Mouse (Mus musculus): ENCODE results near the gene Nudt9. TPM values are rescaled to one million over a fixed set of nuclear protein-coding genes. Genes with fewer than 3 reads are reported as not detected.
"Not testable (repeated sequence)": the region's sequence is repeated elsewhere in the genome, so short reads cannot be mapped to it uniquely, and the experiment has no call there.

The Nudt9 gene
- total RNA-seq (2014; fragmentation: Nextera tagmentation) (117 and 120 TPM in 2 replicates), total RNA-seq (2017) (159 and 167 TPM in 2 replicates)

GRCm38 (mm10) chr5:104046256-104047199, at the start of gene Nudt9:
Nudt9 (plus strand) TSS chr5:104046306.
- peak; percentile 92 for ATAC-seq (replicated peaks; ENCODE audit: low FRiP score, low TSS enrichment, poor library complexity, severe bottlenecking)

DNA sequence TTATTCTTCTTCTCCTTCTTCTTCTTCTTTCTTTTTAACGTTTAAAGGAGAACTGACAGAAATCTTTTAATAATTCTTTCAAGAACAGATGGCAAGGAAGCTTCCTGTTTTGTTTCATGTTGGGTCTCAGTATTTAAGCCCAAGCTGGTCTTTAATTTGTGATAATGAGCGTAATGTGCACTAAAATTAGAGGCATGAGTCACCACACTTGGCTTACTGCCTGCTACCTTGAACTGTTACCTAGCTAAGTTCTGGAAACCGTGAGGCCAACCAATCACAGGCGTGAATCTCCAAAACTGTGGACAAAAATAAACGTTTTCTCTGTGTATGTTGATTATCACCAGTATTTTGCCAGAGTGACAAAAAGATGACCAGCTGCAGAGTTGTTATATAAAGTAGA, 47.4 kb upstream of the Nudt9 start:
- peak; percentile 46 for ATAC-seq (replicated peaks; ENCODE audit: low FRiP score, low TSS enrichment, poor library complexity, severe bottlenecking)

DNA sequence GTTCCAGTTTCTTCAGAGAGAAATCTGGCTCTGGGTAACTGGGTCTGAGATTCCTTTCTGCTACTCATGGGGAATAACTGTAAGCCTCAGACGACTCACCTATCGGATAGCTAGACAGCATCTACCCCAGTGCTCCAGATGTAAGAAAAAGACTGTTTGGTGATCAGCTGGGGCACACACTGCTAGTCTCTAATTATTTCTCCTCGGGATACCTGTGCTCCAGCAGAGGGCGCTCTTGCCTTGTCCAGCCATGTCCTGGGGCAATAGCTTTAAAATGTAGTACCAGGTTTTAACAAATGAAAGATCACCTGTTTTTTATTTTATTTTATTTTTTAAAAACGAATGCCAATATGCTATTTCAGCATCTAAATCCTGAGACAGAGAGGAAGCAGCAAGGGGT, 46.4 kb upstream of the Nudt9 start:
- peak; percentile 86 for ATAC-seq (replicated peaks; ENCODE audit: low FRiP score, low TSS enrichment, poor library complexity, severe bottlenecking)

DNA sequence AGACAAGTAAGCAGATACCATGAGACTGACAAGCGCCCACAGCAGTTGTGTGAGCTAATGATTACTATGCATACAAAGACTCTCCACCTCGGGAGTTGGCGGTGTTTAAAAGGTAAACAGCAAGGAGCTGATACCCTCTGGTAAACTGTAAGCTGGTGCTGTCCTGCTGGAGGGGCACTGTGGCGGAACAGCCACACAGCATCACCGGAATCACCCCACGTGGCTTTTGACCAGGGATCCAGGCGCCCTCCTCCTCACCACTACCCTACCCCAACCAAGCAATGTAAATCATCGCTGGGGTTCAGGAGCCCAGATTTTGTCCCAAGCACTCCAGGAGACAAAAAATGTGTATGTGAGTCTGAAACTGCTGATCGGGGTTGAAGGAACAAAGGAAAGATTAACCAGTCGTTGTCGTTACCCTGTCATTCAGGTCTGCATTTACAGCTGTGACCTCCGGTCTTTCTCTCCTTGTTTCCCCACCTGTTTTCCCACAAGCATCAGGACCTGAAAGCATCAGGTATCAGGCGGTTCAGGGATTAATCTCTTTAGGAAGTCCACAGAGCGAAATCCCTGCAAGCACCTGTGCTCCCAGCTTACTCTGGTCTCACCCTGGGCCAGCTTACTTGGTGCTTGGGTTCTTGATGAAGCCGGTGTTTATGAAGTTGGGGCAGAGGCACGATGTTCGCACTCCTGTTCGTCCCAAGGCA, 43.4 kb upstream of the Nudt9 start:
- ATAC-seq (replicated peaks; ENCODE audit: low FRiP score, low TSS enrichment, poor library complexity, severe bottlenecking), result no peak

DNA sequence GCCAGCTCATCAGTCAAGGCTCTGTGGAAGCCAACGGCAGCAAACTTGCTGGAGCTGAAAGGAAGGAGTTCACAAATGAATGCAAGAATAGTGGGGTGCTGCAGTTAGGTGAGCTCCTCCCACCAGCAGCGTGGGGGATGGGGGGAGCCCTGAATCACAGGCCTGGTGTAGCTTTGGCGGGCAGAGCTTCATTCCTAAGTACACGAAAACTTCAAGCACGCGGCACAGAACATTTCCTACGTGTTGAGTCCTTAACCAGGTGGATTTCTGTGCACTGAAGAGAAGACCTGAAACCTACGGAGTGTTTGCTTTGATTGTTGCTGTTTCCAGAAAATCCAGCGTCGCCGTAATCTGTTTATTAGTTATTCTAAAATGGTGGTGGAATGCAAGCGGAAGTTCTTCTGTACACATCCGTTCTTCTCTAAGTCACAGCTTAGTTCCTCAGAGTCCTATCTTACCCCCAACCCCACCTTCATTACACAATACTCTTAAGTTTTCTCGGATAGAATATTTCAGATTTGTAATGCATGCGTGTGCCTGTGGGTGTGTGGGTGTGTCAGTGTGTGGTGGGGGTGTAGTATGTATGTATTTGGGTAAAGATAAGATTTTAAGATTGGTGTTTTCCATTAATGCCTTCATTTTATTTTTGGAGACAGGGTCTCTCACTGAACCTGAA, 42.7 kb upstream of the Nudt9 start:
- ATAC-seq (replicated peaks; ENCODE audit: low FRiP score, low TSS enrichment, poor library complexity, severe bottlenecking), result no peak

DNA sequence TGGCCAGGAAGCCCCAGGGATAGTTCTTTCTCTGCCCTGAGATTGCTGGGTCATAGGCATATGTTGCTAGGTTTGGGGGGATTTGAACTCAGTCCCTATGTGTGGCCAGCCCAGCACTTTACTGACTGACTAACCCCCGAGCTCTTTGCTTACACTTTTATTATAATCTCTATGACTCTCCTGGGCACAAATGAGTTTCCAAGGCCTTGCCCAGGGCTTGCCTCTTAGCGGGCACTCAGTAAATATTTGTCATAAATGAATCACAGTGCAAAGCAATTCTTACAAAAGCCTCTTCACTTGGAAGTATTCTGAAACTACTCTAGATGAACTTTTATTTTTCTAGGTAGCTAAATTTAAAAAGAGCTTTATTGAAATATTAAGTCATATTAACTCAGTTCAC, 42.2 kb upstream of the Nudt9 start:
- ATAC-seq (replicated peaks; ENCODE audit: low FRiP score, low TSS enrichment, poor library complexity, severe bottlenecking), result no peak

DNA sequence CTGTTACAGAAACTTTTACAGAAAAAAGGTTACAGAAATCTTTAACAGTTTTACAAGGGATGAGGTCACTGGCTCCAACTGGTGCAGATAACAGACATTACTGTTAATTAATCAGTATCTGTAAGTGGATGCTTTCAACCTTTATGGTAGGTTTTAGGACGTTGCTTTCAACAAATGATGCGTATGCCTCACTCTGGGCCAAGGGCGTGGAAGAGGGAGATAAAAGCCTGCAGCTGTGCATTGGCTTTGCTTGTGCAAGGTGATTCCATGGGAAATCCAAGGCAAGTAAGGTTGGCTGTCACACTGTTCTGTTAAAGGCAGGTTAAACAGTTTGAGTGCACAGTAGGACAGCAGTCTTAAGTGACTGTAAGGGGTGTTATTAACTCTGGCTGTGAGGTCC, 39.3 kb upstream of the Nudt9 start:
- ATAC-seq (replicated peaks; ENCODE audit: low FRiP score, low TSS enrichment, poor library complexity, severe bottlenecking), result peak; percentile 81

GRCm38 (mm10) chr5:104007801-104008200, 38.3 kb upstream of the Nudt9 start:
- ATAC-seq (replicated peaks; ENCODE audit: low FRiP score, low TSS enrichment, poor library complexity, severe bottlenecking), result no peak

DNA sequence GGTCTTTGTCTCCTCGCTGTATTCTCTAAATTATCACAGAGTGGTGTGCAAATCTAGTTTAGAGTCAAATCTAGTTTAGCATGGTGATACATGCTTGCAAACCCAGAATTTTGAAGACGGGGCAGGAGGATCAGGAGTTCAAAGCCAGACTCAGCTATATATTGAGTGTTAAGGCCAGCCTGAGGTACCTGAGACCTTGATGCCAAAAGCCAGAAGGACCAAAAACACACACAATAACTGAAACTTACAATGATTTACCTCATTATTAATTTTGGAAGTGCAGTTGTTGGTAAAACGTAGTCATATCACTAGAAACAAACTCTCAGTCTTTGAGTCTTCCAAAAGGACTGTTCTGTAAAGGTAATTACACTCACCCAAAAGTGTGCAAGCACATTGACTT, 36.7 kb upstream of the Nudt9 start:
- no peak for ATAC-seq (replicated peaks; ENCODE audit: low FRiP score, low TSS enrichment, poor library complexity, severe bottlenecking)

GRCm38 (mm10) chr5:104010261-104010660, 35.8 kb upstream of the Nudt9 start:
- no peak for ATAC-seq (replicated peaks; ENCODE audit: low FRiP score, low TSS enrichment, poor library complexity, severe bottlenecking)

- ATAC-seq (replicated peaks; ENCODE audit: low FRiP score, low TSS enrichment, poor library complexity, severe bottlenecking), result peak; percentile 43; the same call in 1 of the 2 replicates
Observed at GRCm38 (mm10) chr5:104011419-104011818, 34.7 kb upstream of the Nudt9 start.

DNA sequence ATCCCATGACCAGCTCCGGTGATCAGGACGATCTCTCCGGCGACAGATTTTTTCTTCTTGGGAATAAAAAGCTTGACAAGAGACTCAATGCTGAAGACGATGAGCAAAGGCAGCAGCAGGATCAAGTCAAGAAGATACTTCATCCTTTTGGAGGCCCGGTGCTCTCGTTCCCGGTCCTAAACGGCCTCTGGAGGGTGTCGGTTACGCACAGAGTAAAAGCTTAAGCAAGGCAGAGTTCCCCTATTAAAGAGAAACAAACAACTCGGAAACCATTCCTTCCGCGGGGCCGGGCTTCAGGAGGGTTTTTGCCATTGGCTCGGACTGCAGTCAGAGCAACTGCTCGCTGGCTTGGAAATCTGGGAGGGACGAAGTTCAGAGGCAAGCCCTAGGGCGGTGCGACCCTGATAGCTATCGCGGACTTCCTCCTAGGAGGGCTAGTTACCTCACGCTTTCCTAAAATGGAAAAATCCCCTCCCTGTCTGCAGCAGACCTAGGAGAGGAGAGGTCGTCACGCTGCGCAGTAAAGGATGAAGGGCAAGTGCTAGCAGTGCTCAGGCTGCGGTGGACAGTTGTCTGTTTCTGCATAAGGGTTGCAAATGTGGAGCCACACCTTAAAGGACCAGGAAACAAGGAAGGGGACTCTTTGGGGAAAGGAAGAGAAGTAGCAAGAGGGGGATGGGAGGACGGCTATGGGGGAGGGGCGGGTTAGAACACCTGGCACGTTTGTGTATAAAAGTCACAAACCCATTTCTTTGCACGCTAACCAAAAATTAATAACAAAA, 24.3 kb upstream of the Nudt9 start, which contains the start of gene Hsd17b11:
TSS of gene Hsd17b11 (minus strand) at position 323 of the 782 bp plus-strand sequence.
- peak; percentile 66 for ATAC-seq (replicated peaks; ENCODE audit: low FRiP score, low TSS enrichment, poor library complexity, severe bottlenecking)

DNA sequence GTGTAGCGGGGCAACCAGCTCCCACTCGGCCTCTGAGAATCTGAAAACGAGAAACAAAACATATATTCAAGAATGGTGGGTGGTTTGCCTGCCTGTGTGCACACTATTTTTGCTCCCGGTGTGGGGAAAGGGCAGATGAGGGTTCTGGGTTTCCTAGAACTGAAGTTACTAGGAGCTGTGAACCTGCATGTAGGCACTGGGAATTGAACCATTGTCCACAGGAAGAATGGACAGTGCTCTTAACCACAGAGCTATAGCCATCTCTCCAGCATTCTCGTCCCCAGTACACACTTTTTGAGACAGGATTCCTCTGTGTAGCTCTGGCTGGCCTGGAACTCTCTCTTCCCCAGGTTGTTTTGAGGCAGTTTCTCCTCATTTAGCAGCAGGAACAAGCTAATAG, 23.5 kb upstream of the Nudt9 start:
- ATAC-seq (replicated peaks; ENCODE audit: low FRiP score, low TSS enrichment, poor library complexity, severe bottlenecking), result no peak

- ATAC-seq (replicated peaks; ENCODE audit: low FRiP score, low TSS enrichment, poor library complexity, severe bottlenecking), result no peak
Observed at GRCm38 (mm10) chr5:104023289-104024020, 22.7 kb upstream of the Nudt9 start.

DNA sequence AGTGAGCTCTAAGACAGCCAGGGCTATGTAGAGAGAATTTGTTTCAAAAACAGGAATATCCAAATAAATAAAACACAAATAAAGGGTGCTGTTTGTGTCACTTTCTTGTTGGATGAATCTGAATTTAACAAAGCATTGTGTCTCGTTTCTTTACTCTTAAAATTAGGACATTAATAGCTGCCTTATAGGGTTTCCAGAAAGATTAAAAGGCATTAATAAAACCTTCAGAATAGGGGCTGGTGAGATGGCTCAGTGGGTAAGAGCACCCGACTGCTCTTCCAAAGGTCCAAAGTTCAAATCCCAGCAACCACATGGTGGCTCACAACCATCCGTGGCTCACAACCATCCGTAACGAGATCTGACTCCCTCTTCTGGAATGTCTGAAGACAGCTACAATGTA, 21.9 kb upstream of the Nudt9 start:
- ATAC-seq (replicated peaks; ENCODE audit: low FRiP score, low TSS enrichment, poor library complexity, severe bottlenecking), result not testable (repeated sequence)

DNA sequence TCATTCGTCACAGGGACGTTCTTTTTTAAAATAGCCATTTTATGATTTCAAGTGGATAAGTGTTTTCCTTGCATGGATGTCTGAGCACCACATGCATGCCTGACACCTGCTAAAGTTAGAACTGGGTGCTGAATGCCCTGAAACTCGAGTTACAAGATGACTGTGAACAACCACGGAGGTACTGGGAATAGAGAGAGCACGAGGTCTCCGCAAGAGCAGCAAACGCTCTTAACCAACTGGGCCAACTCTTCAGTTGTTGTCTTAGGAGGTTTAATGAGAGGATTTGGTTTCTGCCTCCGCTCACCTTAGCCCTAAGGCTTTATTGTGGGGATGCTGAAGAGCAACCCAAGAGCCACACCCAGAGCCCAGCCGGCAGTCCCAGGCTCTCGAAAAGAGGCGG, 21.3 kb upstream of the Nudt9 start:
- no peak for ATAC-seq (replicated peaks; ENCODE audit: low FRiP score, low TSS enrichment, poor library complexity, severe bottlenecking)

DNA sequence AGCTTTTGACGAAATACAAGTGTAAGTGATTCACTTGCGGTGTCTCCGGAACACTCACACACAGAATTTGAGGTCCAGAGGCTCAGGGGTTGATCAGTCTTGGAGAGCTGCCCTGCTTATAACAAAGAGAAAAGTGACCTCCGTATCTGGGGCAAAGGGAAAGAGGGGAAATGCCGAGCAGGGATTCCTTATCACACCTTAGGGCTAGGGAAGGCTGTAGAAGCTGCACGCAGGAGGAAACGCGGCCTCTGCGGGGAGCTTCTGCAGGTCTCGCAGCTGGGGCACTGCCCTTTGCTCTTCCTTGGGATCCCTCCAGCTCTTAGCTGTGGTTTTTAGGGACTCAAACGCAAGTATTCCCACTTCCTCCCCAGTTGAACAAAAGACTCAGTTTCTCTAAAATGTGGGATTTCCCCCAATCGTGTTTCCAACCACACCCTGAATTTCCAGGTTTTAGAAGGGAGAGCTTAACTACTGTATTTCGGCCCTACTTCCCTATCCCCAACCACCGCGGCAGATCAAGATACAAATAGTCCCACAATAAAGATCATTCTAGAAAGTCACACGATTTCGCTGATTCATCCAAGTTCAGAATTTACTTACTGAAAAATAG, 20.8 kb upstream of the Nudt9 start:
- no peak for ATAC-seq (replicated peaks; ENCODE audit: low FRiP score, low TSS enrichment, poor library complexity, severe bottlenecking)

- no peak for ATAC-seq (replicated peaks; ENCODE audit: low FRiP score, low TSS enrichment, poor library complexity, severe bottlenecking)
Observed at GRCm38 (mm10) chr5:104032434-104033097, 13.5 kb upstream of the Nudt9 start.
